Mouse (Mus musculus) cerebellum, postnatal 4 days (tissue): ENCODE data around the gene Tcaf2.

Experiments used
- DNase-seq, 2 experiments: peaks; one replicate each; pipeline ENCODE4 v3.0.0; 2022; ENCODE audit warnings: low spot score in 2 of 2, mixed read lengths in 1 of 2

Gene Tcaf2

DNA sequence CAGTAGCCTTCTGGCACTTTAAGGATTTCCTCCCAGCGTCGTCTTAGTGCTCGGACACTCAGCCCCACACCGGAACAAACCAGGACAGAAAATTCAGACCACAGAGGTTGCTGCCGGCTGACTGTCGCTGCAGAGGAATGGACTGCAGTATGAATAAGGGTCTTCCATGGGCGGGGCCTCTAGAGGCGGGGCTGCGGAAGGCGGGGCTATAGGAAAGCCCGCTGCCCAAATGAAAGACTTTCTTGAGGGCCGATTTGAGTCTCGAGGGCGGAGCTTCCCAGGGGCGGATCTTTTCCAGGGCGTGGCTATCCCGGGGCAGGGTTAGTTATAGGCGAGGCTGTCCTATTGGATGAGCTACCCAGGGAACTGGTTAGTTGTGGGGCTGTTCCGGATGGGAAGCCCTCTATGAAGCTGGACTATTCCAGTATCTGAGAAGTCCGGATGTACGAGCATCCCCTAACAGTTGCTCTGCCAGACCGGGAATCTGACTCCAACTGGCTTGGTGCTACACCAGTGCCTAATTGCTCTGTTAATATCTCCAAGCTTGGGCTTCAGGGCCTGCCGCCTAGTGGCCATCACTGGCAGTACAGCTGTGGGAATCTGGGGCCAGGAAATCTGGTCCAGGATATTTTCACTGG lies at the start of gene Tcaf2:
Gene Tcaf2 (minus strand): TSS at position 343 of the 638 bp plus-strand sequence.
- peak; percentile 66 to 78 for DNase-seq

DNA sequence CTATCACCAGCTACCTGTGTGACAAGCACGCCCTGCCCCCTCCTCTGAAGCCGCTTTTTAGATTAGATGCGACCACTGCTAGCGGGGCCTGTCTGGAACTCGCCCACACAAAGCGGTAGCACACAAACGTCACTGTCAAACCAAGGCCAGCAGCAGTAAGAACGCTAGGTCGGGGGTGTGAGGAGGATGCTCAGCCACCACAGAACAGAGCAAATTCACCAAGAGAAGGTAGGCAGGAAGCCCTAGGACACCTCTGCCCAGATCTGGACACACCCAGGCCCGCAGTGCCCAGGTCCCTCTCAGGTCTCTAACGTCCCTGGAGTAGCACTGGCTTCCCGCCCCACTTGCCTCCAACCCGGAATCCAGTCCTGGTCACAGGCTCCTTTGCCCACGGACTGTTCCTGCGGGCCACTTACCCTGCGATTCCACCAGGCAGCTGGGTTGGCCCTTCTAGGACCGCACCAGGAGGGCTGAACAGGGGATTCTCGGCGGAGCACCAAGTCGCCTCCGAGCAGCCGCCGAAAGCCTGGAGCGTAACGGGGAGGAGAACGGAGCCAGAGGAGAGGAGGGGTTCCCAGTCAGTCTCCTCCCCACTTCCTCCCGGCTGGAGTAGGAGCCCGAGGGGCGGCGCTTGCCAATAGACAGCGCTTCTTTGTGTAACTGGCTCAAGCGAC lies 47.6 kb upstream of the Tcaf2 start:
- DNase-seq: peak; percentile 63 to 80

DNA sequence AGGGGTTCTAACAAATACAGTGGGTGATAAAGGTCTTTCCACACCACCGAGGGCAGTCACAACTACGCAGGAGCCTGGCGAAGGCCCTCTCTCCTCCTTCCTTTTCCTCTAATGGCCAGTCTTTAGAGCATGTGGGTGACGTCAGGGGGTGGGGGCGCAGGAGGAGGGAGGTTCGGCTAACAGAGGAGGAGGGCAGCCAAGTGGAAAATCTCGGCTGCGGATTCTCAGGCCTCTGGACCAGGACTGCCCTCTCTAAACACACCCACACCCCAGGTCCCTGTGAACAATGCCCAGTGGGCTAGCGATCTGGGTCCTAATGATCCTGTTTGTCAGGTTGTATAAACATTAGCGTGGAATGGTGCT lies 47.1 kb upstream of the Tcaf2 start:
- peak; percentile 68 to 81 for DNase-seq

DNA sequence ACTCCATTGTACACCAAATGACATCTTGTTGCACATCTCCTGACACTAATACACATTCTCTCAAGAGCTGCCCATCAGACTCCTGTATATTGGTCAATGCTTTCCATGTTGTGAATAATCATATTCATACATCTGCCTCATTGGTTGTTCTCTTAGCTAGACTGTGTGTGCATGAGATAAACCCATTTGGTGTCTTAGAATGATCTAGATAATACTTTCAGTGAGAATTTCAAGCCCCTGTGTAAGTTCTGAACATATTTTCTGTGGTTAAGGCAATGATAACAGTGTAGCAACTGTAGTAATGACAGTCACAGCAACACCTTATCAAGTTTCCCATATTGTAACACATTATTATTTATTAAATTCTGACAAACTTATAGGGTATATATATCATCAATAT lies 44.7 kb upstream of the Tcaf2 start:
- DNase-seq: no peak

DNA sequence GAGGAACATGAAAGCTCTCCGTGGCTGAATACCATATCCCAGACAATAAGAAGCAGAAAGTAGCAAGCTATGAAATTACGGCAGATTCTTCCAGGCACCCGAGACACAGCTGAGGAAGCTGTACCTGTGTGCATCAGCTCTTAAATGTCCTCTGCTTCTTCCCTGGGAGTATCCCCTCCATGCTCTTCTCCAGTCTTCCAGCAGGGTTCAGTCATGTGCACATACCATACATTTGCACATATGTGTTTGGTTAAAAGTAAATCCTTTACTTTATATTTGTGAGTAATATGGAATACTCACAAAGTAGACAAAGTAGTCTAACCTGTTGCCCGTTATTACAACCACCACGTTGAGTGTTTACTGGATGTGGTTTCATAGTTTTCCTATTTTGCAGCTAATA lies 42.9 kb upstream of the Tcaf2 start:
- DNase-seq: no peak

DNA sequence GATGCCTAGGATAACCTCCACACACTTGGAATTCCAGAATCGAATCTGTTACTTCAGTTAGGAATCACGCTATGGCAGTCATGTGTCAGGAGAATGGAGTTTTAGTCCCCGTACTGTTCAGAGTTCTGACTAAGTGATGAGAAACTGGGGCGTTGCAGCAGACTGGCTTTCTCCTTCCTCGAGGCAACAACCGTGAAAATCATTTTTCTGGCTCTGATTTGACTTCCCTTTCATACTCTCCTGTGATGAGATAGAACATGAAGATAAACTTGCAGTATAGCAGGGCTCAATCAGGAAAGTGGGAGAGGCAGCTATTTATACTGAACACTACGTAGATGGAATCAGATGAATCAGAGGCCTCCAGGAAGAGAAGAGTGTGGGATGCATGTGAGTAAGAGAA lies 35.0 kb upstream of the Tcaf2 start:
- DNase-seq: no peak

DNA sequence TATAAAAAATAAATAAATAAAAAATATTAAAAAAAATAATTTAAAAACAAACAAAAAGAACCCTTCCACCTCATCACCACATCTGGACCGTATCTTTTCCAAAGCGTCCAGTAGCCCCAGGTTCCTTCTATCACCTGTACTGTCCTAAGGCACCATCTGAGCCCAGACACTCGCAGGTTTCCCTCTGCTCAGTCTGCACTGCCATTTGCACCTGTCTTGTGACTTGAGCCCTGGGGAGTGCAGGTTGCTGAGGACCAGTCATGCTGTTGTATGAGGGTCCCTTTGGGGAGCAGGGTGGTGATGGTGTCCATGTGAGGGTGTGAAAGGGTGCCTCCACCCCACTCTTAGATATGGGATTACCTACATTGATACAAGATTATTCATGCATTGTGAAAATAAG lies 31.0 kb upstream of the Tcaf2 start:
- no peak for DNase-seq

GRCm38 (mm10) chr6:42671767-42672166 lies 26.7 kb upstream of the Tcaf2 start:
- no peak for DNase-seq

DNA sequence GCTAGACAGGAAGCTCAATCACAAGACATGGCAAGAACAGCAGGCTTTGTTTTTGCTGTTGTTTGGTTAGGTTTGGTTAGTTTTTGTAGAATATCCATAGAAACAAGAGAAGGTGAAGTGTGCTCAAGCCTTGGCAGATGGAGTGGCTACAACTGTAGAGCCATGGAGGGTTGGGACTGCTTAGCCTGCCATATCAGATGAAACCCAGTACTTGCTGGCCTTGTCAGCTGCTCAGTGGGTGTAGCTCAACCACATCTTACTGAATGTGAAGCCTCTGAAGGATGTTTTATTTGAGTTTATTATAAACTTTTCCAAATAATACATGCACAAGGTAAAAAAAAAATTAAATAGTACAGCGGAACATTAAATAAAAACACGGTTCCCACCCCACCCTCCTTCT lies 22.7 kb upstream of the Tcaf2 start:
- no peak for DNase-seq

DNA sequence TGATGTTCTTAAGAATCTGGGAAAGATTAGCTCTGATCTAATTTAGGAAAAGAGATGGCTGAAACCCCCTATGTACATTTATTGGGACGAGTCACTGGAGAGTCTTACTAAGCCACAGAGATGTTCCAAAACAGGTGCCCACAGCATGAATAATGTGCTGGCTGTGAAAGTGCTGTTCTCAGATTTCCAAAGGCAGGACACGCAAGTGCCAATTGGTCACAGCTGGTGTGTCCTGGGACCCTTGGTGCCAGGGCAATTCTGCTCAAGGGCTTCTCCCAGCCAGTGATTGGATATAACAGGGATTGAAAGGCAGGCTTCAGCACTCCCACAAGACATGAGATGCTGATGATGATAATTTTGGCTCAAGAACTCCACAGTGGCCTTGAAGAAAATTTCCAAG lies 16.7 kb upstream of the Tcaf2 start:
- DNase-seq: no peak

GRCm38 (mm10) chr6:42634393-42634792 lies 10.7 kb downstream of the Tcaf2 start:
- DNase-seq: no peak

DNA sequence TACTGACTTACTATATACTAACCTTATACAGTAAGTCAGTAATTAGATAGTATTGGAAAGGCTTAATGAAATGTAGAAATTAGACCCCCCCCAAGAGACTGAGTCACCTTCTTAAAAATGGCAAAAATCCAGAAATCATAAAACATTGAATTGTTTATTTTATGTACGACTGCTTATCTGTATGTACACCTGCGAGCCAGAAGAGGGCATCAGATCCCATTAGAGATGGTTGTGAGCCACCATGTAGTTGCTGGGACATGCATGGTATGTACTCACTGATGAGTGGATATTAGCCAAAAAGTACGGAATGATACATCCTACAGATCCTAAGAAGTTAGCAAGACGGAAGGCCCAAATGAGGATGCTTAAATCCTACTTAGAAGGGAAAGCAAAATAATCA lies 13.7 kb downstream of the Tcaf2 start:
- no peak for DNase-seq

- DNase-seq: no peak
These were observed 28.1 kb downstream of the Tcaf2 start for GRCm38 (mm10) chr6:42616904-42617303.

DNA sequence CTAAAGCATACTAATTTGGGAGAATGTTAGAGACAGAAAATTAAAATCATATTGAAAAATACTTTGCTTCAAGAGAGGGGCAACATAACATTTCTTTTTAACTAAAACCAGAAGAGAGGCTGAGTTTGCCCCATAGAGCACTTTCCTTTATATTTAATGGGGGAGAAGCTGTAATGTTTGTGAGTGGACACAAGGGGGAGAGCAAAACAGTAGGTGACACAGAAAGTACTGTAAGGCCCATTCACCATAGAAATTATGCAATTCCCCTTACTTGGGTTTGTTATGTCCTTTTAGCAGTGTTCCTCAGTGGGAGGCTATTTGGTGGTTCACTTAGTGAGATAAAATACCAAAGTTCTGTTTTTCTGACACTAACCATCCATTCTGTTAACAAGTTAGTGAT lies 32.8 kb downstream of the Tcaf2 start:
- DNase-seq: no peak

- DNase-seq: no peak
These were observed 34.0 kb downstream of the Tcaf2 start for GRCm38 (mm10) chr6:42610954-42611522.

GRCm38 (mm10) chr6:42597592-42597991 lies 47.5 kb downstream of the Tcaf2 start, which contains the start of gene Tcaf3:
TSS of gene Tcaf3 (minus strand) at chr6:42597692.
- DNase-seq: no peak

DNA sequence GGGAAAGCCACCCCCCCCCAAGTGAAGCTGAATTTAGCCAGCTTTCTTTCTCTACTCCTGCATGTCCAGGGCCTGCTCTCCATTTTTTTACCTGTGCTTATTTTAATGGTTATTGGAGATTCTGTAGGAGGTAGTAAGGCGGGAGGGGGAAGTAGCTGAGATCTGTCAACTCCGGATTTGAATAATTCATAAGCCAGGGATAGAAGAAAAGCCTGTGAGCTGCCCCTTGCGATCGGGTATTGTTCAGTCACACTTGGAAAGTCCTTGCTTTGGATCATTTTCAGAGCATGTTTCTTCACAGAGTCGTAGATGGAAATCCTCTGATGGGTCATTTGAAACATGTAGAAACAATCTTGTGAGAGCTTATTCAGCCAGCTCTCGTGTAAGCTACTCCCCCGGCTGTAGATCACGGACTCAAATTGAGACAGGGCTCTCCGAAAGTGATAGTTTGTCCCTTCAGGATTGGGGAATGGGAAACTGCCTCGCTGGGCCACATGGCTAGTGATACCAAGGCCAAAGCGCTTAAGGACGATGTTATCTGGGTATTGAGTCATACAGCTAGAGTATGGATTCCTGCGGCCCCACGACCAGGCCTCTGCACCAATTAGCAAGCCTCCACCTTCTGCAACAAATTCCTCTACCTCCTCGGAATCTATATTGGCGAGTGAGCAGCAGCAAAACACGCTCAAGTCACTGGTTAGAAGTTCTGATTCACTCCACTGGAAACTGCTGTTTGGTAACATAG lies 51.7 kb downstream of the Tcaf2 start:
- DNase-seq: no peak

GRCm38 (mm10) chr6:42586569-42586968 lies 58.5 kb downstream of the Tcaf2 start:
- no peak for DNase-seq

- DNase-seq: peak; percentile 28 to 64
These were observed 61.6 kb downstream of the Tcaf2 start for GRCm38 (mm10) chr6:42583488-42583872.

DNA sequence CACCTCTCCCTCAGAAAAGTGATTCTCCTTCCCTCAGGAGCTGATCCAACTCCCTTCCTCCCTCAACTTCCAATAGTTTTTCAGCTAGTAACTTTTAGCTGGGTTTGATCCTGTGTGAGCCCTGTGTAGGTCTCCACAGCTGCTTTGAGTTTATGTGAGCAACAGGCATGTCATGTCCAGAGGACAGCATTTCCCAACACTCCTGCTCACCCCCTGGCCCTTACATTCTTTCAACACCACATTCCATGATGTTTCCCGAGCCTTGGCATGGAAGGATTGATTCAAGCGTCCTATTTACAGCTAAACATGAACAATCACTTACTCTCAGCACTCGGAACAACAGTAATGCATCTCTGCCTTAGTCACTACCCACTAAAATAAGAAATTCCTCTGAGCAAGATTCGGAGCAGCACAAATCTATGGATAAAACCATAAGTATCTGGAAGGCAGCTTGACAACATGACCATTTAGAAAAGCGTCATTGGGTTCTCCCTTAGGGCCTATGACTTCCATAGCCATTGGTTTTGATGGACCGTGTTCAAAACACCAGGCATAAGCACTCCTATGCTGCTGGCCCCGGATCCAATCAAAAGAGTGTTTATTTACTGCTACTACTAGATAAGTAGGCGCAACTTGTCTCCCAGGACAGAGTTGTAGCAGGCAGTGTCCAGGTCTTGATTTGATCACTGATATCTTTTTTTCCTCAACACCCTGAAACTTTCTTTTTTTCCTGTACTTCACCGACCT lies 62.1 kb downstream of the Tcaf2 start:
- no peak for DNase-seq

- DNase-seq: no peak
These were observed 66.4 kb downstream of the Tcaf2 start for GRCm38 (mm10) chr6:42578678-42579077.

DNA sequence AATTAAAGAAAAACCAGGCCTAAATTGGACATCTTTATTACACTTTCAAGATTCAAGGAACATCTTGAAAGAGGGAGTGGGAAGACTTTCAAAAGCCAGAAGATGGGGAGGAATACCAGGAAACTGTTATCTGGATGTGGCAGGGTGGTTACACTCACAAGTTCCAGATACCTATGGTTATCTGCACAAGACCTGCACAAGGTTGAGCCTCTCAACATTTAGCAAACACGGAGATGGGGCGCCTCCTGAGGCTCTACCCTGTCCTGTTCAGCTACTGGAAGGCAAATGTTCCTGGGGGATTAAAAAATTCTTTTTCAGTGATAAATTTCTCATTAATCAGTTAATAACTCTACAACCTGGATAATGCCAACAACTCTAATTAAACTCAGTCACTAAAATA lies 67.6 kb downstream of the Tcaf2 start:
- no peak for DNase-seq
